9 mouse cellular contexts compared by ENCODE assay signal in genomic region chr5:118814052-118814451, GRCm38 (mm10).
DNase-seq lines count a peak whose midpoint lies in the region; ATAC-seq and TF ChIP-seq lines count a peak whose summit lies in the region.
"Had no signal": no experiment of that assay in that cellular context is flagged by ENCODE, and none has a peak within 500 bp of the region (broad histone marks: within the 10 kb centered on the region; RNA-seq: fewer than 3 reads in every experiment).

No protein-coding gene starts in this region.

- H3K4me1 ChIP-seq in forebrain, embryonic 11.5 days (replicated peaks; ENCODE audit: control insufficient read depth, insufficient read depth, low read length), result no peaks in the 10 kb centered on the region
- no peaks in the 10 kb centered on the region for H3K4me1 ChIP-seq in forebrain, embryonic 16.5 days (replicated peaks; ENCODE audit: control insufficient read depth, insufficient read depth, low read length)
- H3K4me1 ChIP-seq in neural tube, embryonic 15.5 days, result peaks cover 9% of the 10 kb centered on the region; the same call in 1 of the 2 replicates
- no peaks in the 10 kb centered on the region for H3K4me1 ChIP-seq in embryonic facial prominence, embryonic 11.5 days (ENCODE audit: control insufficient read depth, insufficient read depth, low read length)
- H3K4me1 ChIP-seq in liver, postnatal 0 days (ENCODE audit: insufficient read depth), result no peaks in the 10 kb centered on the region

- no peak overlapping the region for H3K9ac ChIP-seq in forebrain, embryonic 11.5 days (ENCODE audit: low read length)
- no peak overlapping the region for H3K9ac ChIP-seq in forebrain, embryonic 16.5 days (replicated peaks; ENCODE audit: low read depth, low read length)
- no peak overlapping the region for H3K9ac ChIP-seq in neural tube, embryonic 15.5 days (replicated peaks)
- no peak overlapping the region for H3K9ac ChIP-seq in embryonic facial prominence, embryonic 11.5 days (replicated peaks; ENCODE audit: low read length)
- no peak overlapping the region for H3K9ac ChIP-seq in liver, postnatal 0 days (replicated peaks)

- no peak overlapping the region for H3K4me2 ChIP-seq in forebrain, embryonic 11.5 days (ENCODE audit: low read depth, low read length, severe bottlenecking)
- no peak overlapping the region for H3K4me2 ChIP-seq in forebrain, embryonic 16.5 days (ENCODE audit: low read length)
- no peak overlapping the region for H3K4me2 ChIP-seq in neural tube, embryonic 15.5 days
- H3K4me2 ChIP-seq in embryonic facial prominence, embryonic 11.5 days (ENCODE audit: low read depth, low read length), result no peak overlapping the region
- no peak overlapping the region for H3K4me2 ChIP-seq in liver, postnatal 0 days (ENCODE audit: low read depth, low read length)

- ATAC-seq in forebrain, embryonic 11.5 days (replicated peaks; ENCODE audit: low FRiP score), result no peak
- no peak for ATAC-seq in forebrain, embryonic 16.5 days
- no peak for ATAC-seq in neural tube, embryonic 15.5 days (ENCODE audit: low FRiP score)
- no peak for ATAC-seq in embryonic facial prominence, embryonic 11.5 days (replicated peaks; ENCODE audit: insufficient number of reproducible peaks, low FRiP score, low TSS enrichment, low read depth)
- no peak for ATAC-seq in liver, postnatal 0 days
- ATAC-seq in megakaryocyte-erythroid progenitor cell, adult 5-6 weeks (replicated peaks; ENCODE audit: low FRiP score, low TSS enrichment, poor library complexity, severe bottlenecking), result no peak

- DNase-seq in forebrain, embryonic 11.5 days (ENCODE audit: low spot score), result peak; percentile 67
- peak; percentile 52 for DNase-seq in neural tube, embryonic 10.5 days (ENCODE audit: extremely low spot score, low spot score)
- peak; percentile 55 for DNase-seq in embryonic facial prominence, embryonic 11.5 days (ENCODE audit: low spot score)
- DNase-seq in liver, postnatal 0 days, result peak; percentile 56
- DNase-seq in spleen, postnatal 36 days (ENCODE audit: low spot score in 2 of 2), result no peak

- no peak overlapping the region for H3K4me3 ChIP-seq in forebrain, embryonic 11.5 days (ENCODE audit: low read depth, low read length)
- no peak overlapping the region for H3K4me3 ChIP-seq in forebrain, embryonic 16.5 days (replicated peaks; ENCODE audit: low read length)
- no peak overlapping the region for H3K4me3 ChIP-seq in neural tube, embryonic 15.5 days (replicated peaks)
- H3K4me3 ChIP-seq in embryonic facial prominence, embryonic 11.5 days (ENCODE audit: low read depth, low read length), result no peak overlapping the region
- H3K4me3 ChIP-seq in liver, postnatal 0 days (ENCODE audit: low read depth, low read length), result no peak overlapping the region

- TF ChIP-seq EP300 in liver, postnatal 0 days (IDR thresholded peaks at IDR 0.05; ENCODE audit: low read depth), result no peak

- no peak overlapping the region for H3K27ac ChIP-seq in forebrain, embryonic 11.5 days (ENCODE audit: low read depth, low read length)
- H3K27ac ChIP-seq in forebrain, embryonic 16.5 days (ENCODE audit: low read length), result no peak overlapping the region
- H3K27ac ChIP-seq in neural tube, embryonic 15.5 days (replicated peaks), result no peak overlapping the region
- no peak overlapping the region for H3K27ac ChIP-seq in embryonic facial prominence, embryonic 11.5 days (replicated peaks; ENCODE audit: low read depth, low read length)
- no peak overlapping the region for H3K27ac ChIP-seq in liver, postnatal 0 days (ENCODE audit: low read depth)

- TF ChIP-seq CTCF in liver, postnatal 0 days (IDR thresholded peaks at IDR 0.05; ENCODE audit: low read depth), result peak; percentile 66

- no peaks in the 10 kb centered on the region; the same call in 1 of the 2 replicates for H3K27me3 ChIP-seq in forebrain, embryonic 11.5 days (ENCODE audit: control insufficient read depth, insufficient read depth, low read length)
- no peaks in the 10 kb centered on the region for H3K27me3 ChIP-seq in forebrain, embryonic 16.5 days (replicated peaks; ENCODE audit: control insufficient read depth, insufficient read depth, low read length)
- H3K27me3 ChIP-seq in neural tube, embryonic 15.5 days (replicated peaks), result no peaks in the 10 kb centered on the region
- no peaks in the 10 kb centered on the region for H3K27me3 ChIP-seq in embryonic facial prominence, embryonic 11.5 days (ENCODE audit: control insufficient read depth, insufficient read depth, low read length)
- H3K27me3 ChIP-seq in liver, postnatal 0 days (ENCODE audit: insufficient read depth, low read length), result no peaks in the 10 kb centered on the region

- WGBS in forebrain, embryonic 11.5 days, result 58% methylated on average over 6 of the region's 6 CpGs
- WGBS in forebrain, embryonic 16.5 days, result 52% methylated on average over 6 of the region's 6 CpGs
- WGBS in neural tube, embryonic 15.5 days, result 61% methylated on average over 6 of the region's 6 CpGs
- 41% methylated on average over 6 of the region's 6 CpGs for WGBS in embryonic facial prominence, embryonic 11.5 days
- WGBS in liver, postnatal 0 days (ENCODE audit: insufficient replicate concordance), result 40% methylated on average over 6 of the region's 6 CpGs

- H3K36me3 ChIP-seq in forebrain, embryonic 11.5 days (ENCODE audit: control insufficient read depth, insufficient read depth, low read length), result no peaks in the 10 kb centered on the region
- no peaks in the 10 kb centered on the region for H3K36me3 ChIP-seq in forebrain, embryonic 16.5 days (ENCODE audit: control insufficient read depth, insufficient read depth)
- no peaks in the 10 kb centered on the region for H3K36me3 ChIP-seq in neural tube, embryonic 15.5 days
- H3K36me3 ChIP-seq in embryonic facial prominence, embryonic 11.5 days (replicated peaks; ENCODE audit: control insufficient read depth, insufficient read depth, low read depth, low read length), result no peaks in the 10 kb centered on the region
- no peaks in the 10 kb centered on the region for H3K36me3 ChIP-seq in liver, postnatal 0 days (replicated peaks; ENCODE audit: insufficient read depth, low read length)
- H3K36me3 ChIP-seq: G1E had no signal

- no peaks in the 10 kb centered on the region for H3K9me3 ChIP-seq in forebrain, embryonic 11.5 days (ENCODE audit: control insufficient read depth, low read length)
- H3K9me3 ChIP-seq in forebrain, embryonic 16.5 days (ENCODE audit: control insufficient read depth, low read length), result no peaks in the 10 kb centered on the region
- no peaks in the 10 kb centered on the region for H3K9me3 ChIP-seq in neural tube, embryonic 15.5 days (replicated peaks)
- no peaks in the 10 kb centered on the region for H3K9me3 ChIP-seq in embryonic facial prominence, embryonic 11.5 days (replicated peaks; ENCODE audit: control insufficient read depth, low read length)
- no peaks in the 10 kb centered on the region for H3K9me3 ChIP-seq in liver, postnatal 0 days (ENCODE audit: low read length)

Comparison
In these comparisons a context has a peak if more than half of its experiments do, and no peak if none do; other contexts are left out.
1. DNase-seq: peak in forebrain, embryonic 11.5 days (single experiment), neural tube, embryonic 10.5 days (single experiment), embryonic facial prominence, embryonic 11.5 days (single experiment) and liver, postnatal 0 days (single experiment); none in spleen, postnatal 36 days (0 of 2).